Mouse (Mus musculus) NIH3T3 (cell line): ENCODE results near the gene Adamts12.

Experiments
- DNase-seq: peaks from one replicate; pipeline ENCODE4 v3.0.0-alpha.2; 2012; ENCODE audit warnings: low read depth

The Adamts12 gene

GRCm38 (mm10) chr15:11165883-11166282 lies 101.3 kb downstream of the Adamts12 start:
- DNase-seq: no peak

GRCm38 (mm10) chr15:11173884-11174470 lies 109.4 kb downstream of the Adamts12 start:
- no peak for DNase-seq

GRCm38 (mm10) chr15:11174842-11175241 lies 110.3 kb downstream of the Adamts12 start:
- peak; percentile 63 for DNase-seq

GRCm38 (mm10) chr15:11177448-11177847 lies 112.9 kb downstream of the Adamts12 start:
- DNase-seq: no peak

- peak; percentile 29 for DNase-seq
Observed at GRCm38 (mm10) chr15:11179751-11180169, 115.2 kb downstream of the Adamts12 start.

- peak; percentile 51 for DNase-seq
Observed at GRCm38 (mm10) chr15:11186711-11187110, 122.1 kb downstream of the Adamts12 start.

GRCm38 (mm10) chr15:11190447-11190846 lies 125.9 kb downstream of the Adamts12 start:
- no peak for DNase-seq

GRCm38 (mm10) chr15:11192762-11193161 lies 128.2 kb downstream of the Adamts12 start:
- DNase-seq: no peak

- DNase-seq: no peak
Observed at GRCm38 (mm10) chr15:11197051-11197450, 132.5 kb downstream of the Adamts12 start.

GRCm38 (mm10) chr15:11198246-11198795 lies 133.7 kb downstream of the Adamts12 start:
- peak; percentile 28 for DNase-seq

GRCm38 (mm10) chr15:11203084-11203483 lies 138.5 kb downstream of the Adamts12 start:
- peak; percentile 38 for DNase-seq

GRCm38 (mm10) chr15:11204934-11205333 lies 140.3 kb downstream of the Adamts12 start:
- DNase-seq: peak; percentile 47

- peak; percentile 83 for DNase-seq
Observed at GRCm38 (mm10) chr15:11210976-11211375, 146.4 kb downstream of the Adamts12 start.

GRCm38 (mm10) chr15:11233906-11234632 lies 169.5 kb downstream of the Adamts12 start:
- DNase-seq: no peak

GRCm38 (mm10) chr15:11240406-11240805 lies 175.8 kb downstream of the Adamts12 start:
- DNase-seq: no peak

GRCm38 (mm10) chr15:11241288-11241687 lies 176.7 kb downstream of the Adamts12 start:
- no peak for DNase-seq

- no peak for DNase-seq
Observed at GRCm38 (mm10) chr15:11246402-11246801, 181.8 kb downstream of the Adamts12 start.

GRCm38 (mm10) chr15:11279273-11280080 lies 214.9 kb downstream of the Adamts12 start:
- DNase-seq: no peak

- DNase-seq: no peak
Observed at GRCm38 (mm10) chr15:11280689-11281264, 216.2 kb downstream of the Adamts12 start.

- no peak for DNase-seq
Observed at GRCm38 (mm10) chr15:11283171-11283570, 218.6 kb downstream of the Adamts12 start.

GRCm38 (mm10) chr15:11287780-11288179 lies 223.2 kb downstream of the Adamts12 start:
- DNase-seq: no peak

GRCm38 (mm10) chr15:11292246-11292645 lies 227.7 kb downstream of the Adamts12 start:
- DNase-seq: no peak
